Mouse (Mus musculus) small intestine, adult 2 months (tissue): ENCODE data around the gene Farp2.

Experiments used
- CTCF ChIP-seq: fragments of 200-500 bp; IDR thresholded peaks from 2 replicates; pipeline ENCODE4 v1.5.1; 2012; ENCODE audit warnings: low read depth, mild to moderate bottlenecking, control low read depth, inconsistent platforms, low read length, moderate library complexity, mixed read lengths; ENCODE audit not compliant: insufficient replicate concordance, insufficient read length; ENCODE audit errors: extremely low read depth
- POLR2A ChIP-seq: fragments of 200-500 bp; IDR thresholded peaks from 2 replicates; pipeline ENCODE4 v1.6.1; 2012; ENCODE audit warnings: low read depth, mild to moderate bottlenecking, control low read depth, inconsistent platforms, low read length, moderate library complexity

GRCm38 (mm10) chr1:93593960-93594359 is 82.1 kb downstream of the Farp2 start:
- TF ChIP-seq POLR2A (no peak), CTCF (no peak)
